Mouse (Mus musculus) G1E (cell line): ENCODE data around the gene Lamtor2. TPM values are rescaled to one million over a fixed set of nuclear protein-coding genes. Genes with fewer than 3 reads are reported as not detected.

Experiments
- ATAC-seq: 2 replicates; pipeline ENCODE4 v1.8.0; 2016; ENCODE audit warnings: mild to moderate bottlenecking; ENCODE audit not compliant: insufficient number of reproducible peaks, poor library complexity, low FRiP score, severe bottlenecking; ENCODE audit errors: extremely low read depth
- DNase-seq: peaks from one replicate; pipeline ENCODE4 v3.0.0; 2012; ENCODE audit warnings: low spot score
- H3K27me3 ChIP-seq: 2 replicates; pipeline ENCODE4 v1.6.1; 2012; ENCODE audit warnings: mild to moderate bottlenecking, low read length, inconsistent platforms; ENCODE audit not compliant: insufficient read depth
- H3K36me3 ChIP-seq: replicated peaks from 2 replicates; pipeline ENCODE3; 2012; ENCODE audit warnings: mild to moderate bottlenecking, inconsistent platforms
- H3K4me1 ChIP-seq: 2 replicates; pipeline ENCODE4 v1.6.1; 2012; ENCODE audit warnings: low read depth, low read length, inconsistent platforms, mixed read lengths; ENCODE audit not compliant: insufficient read depth
- H3K4me3 ChIP-seq: 2 replicates; pipeline ENCODE4 v1.5.1; 2012; ENCODE audit warnings: low read depth, mild to moderate bottlenecking, inconsistent platforms, low read length, moderate library complexity, mixed read lengths
- H3K9me3 ChIP-seq: replicated peaks from 2 replicates; pipeline ENCODE4 v1.6.1; 2012; ENCODE audit warnings: inconsistent platforms
- CTCF ChIP-seq: IDR thresholded peaks from 2 replicates; pipeline ENCODE4 v1.5.1; 2012; ENCODE audit warnings: low read depth, low read length, inconsistent platforms, mixed read lengths
- GATA1 ChIP-seq: IDR thresholded peaks from 2 replicates; pipeline ENCODE4 v1.6.1; 2012; ENCODE audit warnings: borderline replicate concordance, low read length, inconsistent platforms, mixed read lengths
- GATA2 ChIP-seq: IDR thresholded peaks from 2 replicates; pipeline ENCODE4 v1.6.1; 2012; ENCODE audit warnings: low read depth, low read length, inconsistent platforms, borderline replicate concordance
- POLR2AphosphoS5 ChIP-seq: IDR thresholded peaks from 2 replicates; pipeline ENCODE4 v1.6.1; 2012; ENCODE audit warnings: low read depth, low read length, inconsistent platforms; ENCODE audit not compliant: insufficient replicate concordance
- TAL1 ChIP-seq: conservative IDR thresholded peaks from 2 replicates; pipeline ENCODE4 v1.6.1; 2012; ENCODE audit warnings: low read depth, low read length, inconsistent platforms, mixed read lengths
- polyA plus RNA-seq: library from polyadenylated mRNA; stranded (reverse); fragments of >175 nt; gene quantifications from 2 replicates; pipeline ENCODE4 v1.2.3, GENCODE M21; 2012
- total RNA-seq, 2 experiments: library from RNA; stranded (forward) in 1 of 2; stranded (reverse) in 1 of 2; fragments of 200-1000 nt in 1 of 2; fragments of >200 nt in 1 of 2; fragmentation: Nextera tagmentation in 1 of 2; gene quantifications; 2 replicates each; pipeline ENCODE4 v1.2.3; 2014 to 2017

Lamtor2 gene
- total and polyA plus RNA-seq, 3 experiments = 44.7 to 182 (median 97.5) TPM

DNA sequence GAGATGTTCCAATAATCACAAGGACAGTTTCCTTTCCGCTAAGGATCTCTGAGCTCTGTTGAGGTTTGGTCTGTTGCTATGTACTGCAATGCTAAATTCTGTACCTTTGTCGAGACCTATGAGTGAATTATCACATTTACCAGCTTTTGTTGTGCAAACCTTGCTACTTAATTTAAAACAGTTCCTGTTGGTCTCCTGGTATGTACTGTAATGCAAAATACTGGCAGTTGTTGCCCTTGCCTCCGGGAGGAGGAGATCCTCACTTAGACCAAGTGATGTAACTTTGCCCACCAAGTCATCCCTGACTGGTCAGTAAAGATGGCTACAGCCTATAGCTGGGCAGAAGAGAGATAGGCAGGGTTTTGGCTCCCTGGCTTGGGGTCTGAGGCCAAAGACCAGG lies 22.7 kb upstream of the Lamtor2 start, which contains the start of gene Ssr2:
Gene Ssr2 (plus strand): TSS at position 337 of the 400 bp plus-strand sequence.
- Histone ChIP-seq H3K27me3 (peaks cover 3% of the 10 kb centered on the region; the same call in 1 of the 2 replicates), H3K9me3 (no peaks in the 10 kb centered on the region), H3K36me3 (peaks cover 2% of the 10 kb centered on the region), H3K4me3 (no peak within 1 kb of the TSS), H3K4me1 (peaks cover 14% of the 10 kb centered on the region)
- TF ChIP-seq CTCF (no peak), GATA2 (no peak), POLR2AphosphoS5 (no peak), GATA1 (no peak), TAL1 (no peak)
- ATAC-seq (no peak), DNase-seq (no peak)

DNA sequence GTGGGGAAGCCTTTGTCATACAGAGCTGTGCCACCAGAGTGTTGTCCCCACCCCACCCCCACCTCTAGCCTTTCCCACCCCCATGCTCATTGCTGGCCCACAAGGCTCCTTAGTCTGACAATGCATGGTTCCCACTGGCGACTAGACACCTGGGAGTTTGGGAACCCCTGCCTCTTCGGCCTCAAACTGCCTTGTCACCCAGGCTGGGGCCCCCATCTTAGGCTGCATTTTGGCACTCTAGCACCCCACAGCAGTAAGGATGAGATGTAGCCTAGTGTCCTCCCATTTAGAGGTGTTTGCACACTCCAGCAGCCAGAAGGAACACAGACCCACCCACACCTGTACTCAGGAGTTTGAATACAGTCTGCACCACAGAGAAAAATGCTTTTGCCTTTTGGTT lies 20.9 kb upstream of the Lamtor2 start:
- ATAC-seq (no peak), DNase-seq (no peak)
- Histone ChIP-seq H3K27me3 (peaks cover 3% of the 10 kb centered on the region; the same call in 1 of the 2 replicates), H3K36me3 (peaks cover 20% of the 10 kb centered on the region), H3K4me3 (no peak overlapping the region), H3K4me1 (peaks cover 9% of the 10 kb centered on the region), H3K9me3 (no peaks in the 10 kb centered on the region)
- no peak for TF ChIP-seq POLR2AphosphoS5
- no peak for TF ChIP-seq TAL1
- no peak for TF ChIP-seq CTCF
- TF ChIP-seq GATA2 = no peak
- no peak for TF ChIP-seq GATA1

DNA sequence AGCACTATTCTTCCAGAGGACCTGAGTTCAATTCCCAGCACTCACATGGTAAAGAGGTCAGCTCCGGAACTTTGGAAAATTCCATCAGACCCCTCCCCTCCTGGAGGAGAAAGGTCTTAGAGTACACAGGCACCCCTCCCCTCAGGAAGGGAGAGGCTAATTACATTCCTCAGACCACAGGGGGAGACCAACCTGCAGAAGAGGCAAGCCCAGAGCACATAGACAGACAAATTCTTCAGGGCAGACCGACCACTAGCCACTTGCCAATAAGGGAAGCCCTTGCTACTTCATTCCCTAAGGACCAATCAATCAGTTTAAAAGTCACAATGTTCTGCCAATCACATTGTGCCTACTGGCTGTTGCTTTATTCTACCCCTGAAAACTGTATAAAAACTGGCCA lies 20.0 kb upstream of the Lamtor2 start:
- H3K36me3 ChIP-seq = peaks cover 29% of the 10 kb centered on the region
- ATAC-seq (no peak), DNase-seq (no peak)
- peaks cover 3% of the 10 kb centered on the region; the same call in 1 of the 2 replicates for H3K27me3 ChIP-seq
- no peak overlapping the region for H3K4me3 ChIP-seq
- H3K9me3 ChIP-seq = no peaks in the 10 kb centered on the region
- peaks cover 13% of the 10 kb centered on the region for H3K4me1 ChIP-seq
- TF ChIP-seq POLR2AphosphoS5 = no peak
- no peak for TF ChIP-seq GATA2
- no peak for TF ChIP-seq GATA1
- TF ChIP-seq TAL1 = no peak
- TF ChIP-seq CTCF = no peak

DNA sequence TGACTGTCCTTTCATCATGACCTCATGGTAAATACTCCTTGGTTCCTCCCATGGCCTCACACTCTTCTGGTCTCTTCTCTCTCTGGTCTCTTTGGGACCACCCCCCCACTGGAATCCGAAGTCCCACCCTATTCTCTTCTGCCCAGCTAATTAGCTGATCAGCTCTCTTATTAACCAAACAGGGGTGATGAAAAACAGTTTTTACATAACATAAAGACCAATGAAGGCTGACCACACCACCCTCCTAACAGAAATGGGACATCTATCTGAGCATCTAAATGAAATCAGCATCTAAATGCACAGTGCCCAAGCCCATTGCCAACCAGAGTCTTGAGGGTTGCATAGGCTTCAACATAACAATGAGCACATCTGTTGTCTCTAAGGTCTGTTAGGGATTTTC lies 19.0 kb upstream of the Lamtor2 start:
- H3K9me3 ChIP-seq = no peaks in the 10 kb centered on the region
- no peak overlapping the region for H3K4me3 ChIP-seq
- no peak for ATAC-seq
- peaks cover 38% of the 10 kb centered on the region for H3K36me3 ChIP-seq
- DNase-seq = no peak
- TF ChIP-seq CTCF (no peak), GATA1 (no peak), GATA2 (no peak), TAL1 (no peak), POLR2AphosphoS5 (no peak)
- peaks cover 3% of the 10 kb centered on the region; the same call in 1 of the 2 replicates for H3K27me3 ChIP-seq
- H3K4me1 ChIP-seq = peaks cover 13% of the 10 kb centered on the region

DNA sequence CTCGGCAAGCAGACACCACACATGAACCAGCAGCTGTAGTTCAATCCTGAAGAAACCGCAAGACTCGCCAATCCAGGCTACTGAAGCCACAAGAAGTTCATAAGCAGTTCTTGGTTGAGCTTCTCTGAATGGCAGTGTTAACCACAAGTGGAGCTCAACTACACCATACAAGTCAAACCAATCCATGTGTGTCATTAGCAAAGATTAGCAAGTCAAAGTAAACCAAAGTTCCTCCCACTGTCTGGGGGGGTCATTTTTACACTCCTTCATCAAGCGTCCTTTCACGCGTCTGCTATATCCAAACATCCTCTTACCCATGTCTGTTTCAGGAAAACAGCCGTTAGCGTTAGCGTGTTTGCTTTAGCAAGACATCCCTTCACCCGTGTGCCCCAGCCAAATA lies 17.5 kb upstream of the Lamtor2 start:
- Histone ChIP-seq H3K36me3 (peaks cover 53% of the 10 kb centered on the region), H3K9me3 (no peaks in the 10 kb centered on the region), H3K27me3 (peaks cover under 1% of the 10 kb centered on the region; the same call in 1 of the 2 replicates), H3K4me1 (peaks cover 15% of the 10 kb centered on the region; the same call in 1 of the 2 replicates), H3K4me3 (no peak overlapping the region)
- DNase-seq = no peak
- ATAC-seq = no peak
- no peak for TF ChIP-seq CTCF

DNA sequence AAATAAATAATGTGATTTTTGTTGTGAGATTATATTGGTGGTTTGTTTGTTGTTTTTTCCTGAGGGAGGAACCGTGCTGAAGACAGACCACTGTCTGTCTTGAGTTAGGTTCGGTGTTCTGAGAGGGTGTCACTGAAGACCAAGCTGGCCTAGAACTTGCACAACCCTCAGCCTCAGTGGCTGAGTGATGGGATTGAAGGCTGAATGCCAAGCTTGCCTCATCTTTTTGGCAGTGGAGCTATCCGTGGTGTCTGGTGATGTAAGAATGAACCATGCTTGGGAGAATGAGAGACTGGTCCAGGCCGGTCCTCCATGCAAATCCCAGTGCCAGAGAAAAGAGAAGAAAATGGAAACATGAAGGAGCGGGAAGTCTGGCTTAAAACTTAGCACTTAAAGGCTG lies 16.8 kb upstream of the Lamtor2 start:
- DNase-seq (no peak), ATAC-seq (no peak)
- Histone ChIP-seq H3K9me3 (no peaks in the 10 kb centered on the region), H3K36me3 (peaks cover 59% of the 10 kb centered on the region), H3K27me3 (no peaks in the 10 kb centered on the region; the same call in 1 of the 2 replicates), H3K4me3 (no peak overlapping the region), H3K4me1 (peaks cover 17% of the 10 kb centered on the region; the same call in 1 of the 2 replicates)
- no peak for TF ChIP-seq GATA2
- TF ChIP-seq CTCF = no peak
- no peak for TF ChIP-seq GATA1
- TF ChIP-seq TAL1 = no peak
- no peak for TF ChIP-seq POLR2AphosphoS5

DNA sequence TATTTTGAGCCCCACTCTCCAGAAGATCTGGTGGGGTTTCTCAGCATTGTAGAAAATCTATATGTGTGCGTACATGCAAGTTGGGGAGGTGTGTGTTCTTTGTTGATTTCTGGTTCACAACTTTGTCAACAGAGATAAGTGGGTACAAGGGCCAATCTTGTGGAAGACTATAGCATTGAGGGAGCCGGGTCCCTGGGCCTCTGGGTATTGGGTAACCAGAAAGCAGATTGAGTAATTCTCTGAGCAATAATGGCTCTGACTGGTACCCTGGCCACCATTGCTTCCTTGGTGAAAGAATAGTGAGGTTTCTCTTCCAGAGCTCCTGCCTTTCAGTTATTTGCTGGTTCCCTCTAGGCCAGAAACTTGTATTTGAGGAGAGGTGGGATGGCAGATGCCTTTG lies 16.2 kb upstream of the Lamtor2 start:
- no peak for DNase-seq
- Histone ChIP-seq H3K9me3 (no peaks in the 10 kb centered on the region), H3K27me3 (no peaks in the 10 kb centered on the region; the same call in 1 of the 2 replicates), H3K4me3 (no peak overlapping the region), H3K4me1 (peaks cover 17% of the 10 kb centered on the region; the same call in 1 of the 2 replicates), H3K36me3 (peaks cover 65% of the 10 kb centered on the region)
- TF ChIP-seq POLR2AphosphoS5 (no peak), GATA1 (no peak), CTCF (no peak), TAL1 (no peak), GATA2 (no peak)
- ATAC-seq = no peak
